Mouse (Mus musculus): ENCODE measurements around the gene Ddias.

Gene Ddias

DNA sequence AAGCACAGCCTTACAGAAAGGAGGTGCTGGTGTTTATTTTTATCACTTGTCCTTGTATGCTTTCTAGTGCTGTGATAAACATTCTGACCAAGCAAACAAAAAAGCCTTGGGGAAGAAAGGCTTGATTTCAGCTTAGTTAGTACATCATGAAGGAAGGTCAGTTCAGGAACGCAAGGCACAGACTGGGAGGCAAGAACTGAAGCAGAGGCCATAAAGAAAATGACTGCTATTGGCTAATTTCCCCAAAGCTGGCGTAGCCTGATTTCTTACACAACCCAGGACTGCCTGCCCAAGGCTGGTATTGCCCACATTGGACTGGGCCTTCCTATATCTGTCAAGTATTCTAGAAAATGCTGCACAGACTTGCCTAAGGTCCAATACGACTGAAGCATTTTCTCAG lies 25.8 kb downstream of the Ddias start:
- no peak for DNase-seq

DNA sequence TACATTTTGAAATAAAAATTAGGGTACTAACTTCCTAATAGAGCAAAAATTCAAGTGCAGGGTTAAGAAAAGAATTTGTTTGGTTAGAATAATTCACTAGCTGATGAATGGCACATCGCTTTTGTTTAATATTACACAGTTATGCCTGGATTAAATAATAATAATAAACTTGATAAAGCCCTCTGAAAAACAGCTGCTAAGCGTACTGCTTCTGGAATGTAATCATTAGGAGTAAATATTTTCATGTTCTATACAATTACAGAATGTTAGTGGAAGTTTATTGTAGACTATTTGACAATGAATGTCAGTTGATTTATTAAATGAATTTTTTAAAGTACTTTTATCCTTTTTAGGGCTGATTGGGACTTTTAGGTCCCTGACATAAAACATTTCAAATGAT lies 31.8 kb downstream of the Ddias start:
- DNase-seq = no peak

DNA sequence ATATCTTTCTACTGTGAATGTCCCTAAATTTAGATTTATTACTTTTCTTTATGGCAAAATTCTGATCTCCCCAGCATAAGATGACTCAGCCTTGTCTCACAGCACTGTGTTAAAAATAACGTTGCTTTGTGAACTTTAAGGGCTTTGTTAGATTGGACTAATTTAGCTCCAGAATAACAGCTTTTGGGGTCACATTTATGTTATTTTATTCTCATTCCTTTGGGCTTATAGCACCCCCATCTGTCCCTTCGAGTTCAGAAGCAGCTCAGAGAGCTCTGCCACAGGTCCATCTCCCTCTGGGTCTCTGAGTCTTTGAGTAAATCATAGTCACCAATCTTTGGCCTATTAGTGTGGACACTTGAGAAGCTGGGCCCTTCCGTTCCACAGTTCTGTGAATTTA lies 36.1 kb downstream of the Ddias start:
- DNase-seq = no peak

DNA sequence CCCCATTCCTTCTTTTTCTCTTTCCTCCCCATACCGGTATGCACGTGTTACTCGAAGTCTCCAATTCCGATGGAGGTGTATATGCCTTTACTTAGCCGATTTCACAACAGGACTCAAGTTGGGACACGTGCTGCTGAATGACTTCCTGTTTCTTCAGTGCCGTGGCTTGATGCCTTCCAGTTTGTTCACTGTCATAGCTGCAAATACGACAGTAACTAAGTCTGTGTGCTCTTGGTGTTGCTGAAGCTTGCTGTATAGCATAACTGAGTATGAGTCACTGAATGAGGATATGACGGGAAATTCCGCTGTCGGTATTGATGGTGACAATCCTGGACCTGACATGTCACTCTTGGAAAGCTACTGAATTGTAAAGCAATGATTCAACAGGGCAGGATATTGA lies 36.8 kb downstream of the Ddias start:
- no peak for DNase-seq

DNA sequence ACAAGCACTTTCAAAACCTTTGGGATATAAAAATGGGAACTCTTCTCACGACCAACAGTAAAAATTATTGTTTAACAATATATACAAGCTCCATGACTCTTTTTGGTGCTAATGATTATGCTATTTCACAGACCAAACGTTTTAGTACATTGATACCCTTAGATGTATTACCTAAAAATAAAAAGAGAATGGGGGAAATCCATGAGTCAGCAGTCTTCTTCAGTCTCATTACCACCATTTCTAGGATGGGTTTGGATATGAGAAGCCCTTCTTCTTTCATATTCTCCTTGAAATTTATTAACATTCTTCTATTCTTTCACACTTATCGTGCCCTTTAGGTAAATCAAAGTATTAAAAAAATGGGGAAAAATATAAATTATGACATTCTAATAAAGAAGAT lies 37.6 kb downstream of the Ddias start:
- no peak for DNase-seq

DNA sequence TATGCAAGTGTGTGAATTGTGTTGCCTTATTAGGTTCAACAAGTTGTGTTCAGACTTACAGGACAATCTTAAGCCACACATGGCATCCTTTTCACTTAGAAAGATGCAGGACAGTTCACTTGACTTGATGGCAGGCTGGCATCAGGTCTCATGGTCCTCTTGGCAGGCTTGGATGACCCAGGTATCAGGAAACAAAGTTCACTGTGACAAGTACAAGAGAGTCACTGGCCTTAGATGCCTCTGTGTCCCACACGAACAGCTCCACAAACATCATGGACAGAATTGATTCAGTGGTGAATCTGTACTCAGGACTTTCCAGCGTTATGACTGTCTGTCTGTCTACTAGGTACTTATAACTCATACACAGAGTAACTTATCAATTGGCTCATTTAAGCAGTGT lies 39.7 kb downstream of the Ddias start:
- no peak for DNase-seq

DNA sequence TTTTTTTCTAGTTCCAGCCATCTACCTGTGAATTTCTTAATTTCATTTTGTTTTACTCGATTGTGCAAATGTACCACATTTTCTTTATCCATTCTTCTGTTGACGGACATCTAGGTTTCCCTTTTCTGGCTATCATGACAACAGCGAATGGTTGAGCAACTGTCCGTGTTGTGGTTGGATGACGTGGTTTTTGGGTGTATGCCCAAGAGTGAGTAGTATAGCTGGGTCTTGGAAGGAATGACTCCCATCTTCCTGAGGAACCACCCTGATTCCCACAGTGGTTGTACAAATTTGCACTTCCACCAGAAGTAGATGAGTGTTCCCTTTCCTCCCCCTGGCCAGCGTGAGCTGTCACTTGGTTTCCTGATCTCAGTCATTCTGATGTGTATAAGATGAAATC lies 41.7 kb downstream of the Ddias start:
- DNase-seq = no peak

DNA sequence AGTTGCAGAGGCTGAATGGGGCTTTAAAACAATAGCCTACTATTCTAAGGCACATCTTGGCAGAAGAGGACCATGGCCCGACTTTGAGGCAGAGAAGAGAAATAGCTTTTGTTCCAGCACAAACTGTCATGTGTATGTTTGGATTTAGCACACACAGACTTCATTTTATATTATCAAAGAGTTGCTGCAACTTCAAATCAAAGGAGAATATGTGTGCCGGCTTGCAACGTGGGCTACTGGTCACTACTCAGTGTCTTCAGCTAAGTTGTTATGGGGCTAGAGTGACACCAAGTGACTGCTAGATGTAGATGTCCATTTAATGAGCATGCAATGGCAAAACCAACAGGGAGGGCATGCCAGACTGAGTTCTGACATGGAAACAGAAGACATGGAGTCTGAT lies 46.1 kb downstream of the Ddias start:
- no peak for DNase-seq

DNA sequence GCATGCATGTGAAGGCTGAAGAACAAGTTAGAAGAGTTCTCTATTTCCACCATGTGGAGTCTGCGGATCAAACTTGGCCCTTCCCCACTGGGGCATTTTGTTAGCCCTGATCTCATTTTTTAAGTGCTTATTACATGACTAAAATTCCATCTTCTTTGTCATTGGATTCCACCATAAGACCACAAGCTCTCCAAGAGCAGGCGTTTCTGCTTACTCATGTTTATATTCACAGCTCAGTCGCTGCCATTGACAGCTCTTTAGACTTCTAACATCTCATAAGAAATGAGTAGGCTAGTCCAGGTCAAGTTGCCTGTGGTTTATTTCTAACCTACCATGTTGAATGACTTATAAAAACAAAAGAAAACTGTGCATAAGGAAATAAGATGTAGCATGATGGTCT lies 47.8 kb downstream of the Ddias start:
- DNase-seq = no peak

DNA sequence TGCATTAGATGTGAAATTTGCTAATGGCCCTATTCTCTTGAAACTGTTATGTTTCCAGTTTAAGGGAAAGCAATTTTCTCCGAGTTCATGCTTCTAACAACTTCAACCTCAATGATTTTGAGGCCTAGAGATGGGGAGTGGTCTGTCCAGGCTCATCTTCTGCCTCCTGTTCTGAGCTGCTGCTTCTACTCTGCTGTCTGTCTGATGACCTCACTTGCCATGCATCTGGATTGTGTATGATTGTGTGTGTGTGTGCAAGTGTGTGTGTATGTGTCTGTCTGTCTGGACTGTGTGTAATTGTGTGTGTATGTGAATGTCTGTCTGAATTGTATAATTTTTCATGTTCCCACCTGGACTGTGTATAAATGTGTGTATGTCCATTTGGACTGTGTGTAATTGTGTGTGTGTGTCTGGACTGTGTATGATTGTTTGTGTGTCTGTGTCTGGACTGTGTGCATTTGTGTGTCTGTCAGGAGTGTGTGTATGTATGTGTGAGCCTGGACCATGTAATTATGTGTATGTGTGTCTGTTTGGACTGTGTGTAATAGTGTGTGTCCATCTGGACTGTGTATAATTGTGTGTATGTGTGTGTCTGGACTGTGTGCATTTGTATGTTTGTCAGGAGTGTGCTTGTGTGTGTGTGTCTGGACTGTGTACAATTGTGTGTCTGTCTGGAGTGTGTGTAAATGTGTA lies 51.5 kb downstream of the Ddias start:
- DNase-seq = no peak

DNA sequence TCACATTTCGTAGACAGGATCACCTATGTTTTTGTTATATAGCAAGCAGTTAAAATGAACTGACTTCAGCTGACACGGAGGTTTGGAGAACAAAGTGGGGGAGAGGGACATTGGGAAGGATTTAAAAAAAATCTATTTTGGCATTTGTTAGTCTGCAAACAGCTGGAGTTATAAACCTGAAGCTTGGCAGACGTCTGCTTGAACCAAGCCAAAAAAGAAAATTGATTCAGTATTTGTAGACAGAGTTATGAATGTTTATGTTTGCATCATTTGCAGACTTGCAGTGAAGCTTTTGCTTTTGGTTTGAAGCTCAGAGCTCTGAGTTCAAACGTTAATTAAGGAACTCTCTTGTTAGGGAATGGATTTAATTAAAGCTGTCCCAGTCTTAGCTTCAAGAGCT lies 52.2 kb downstream of the Ddias start:
- no peak for DNase-seq

DNA sequence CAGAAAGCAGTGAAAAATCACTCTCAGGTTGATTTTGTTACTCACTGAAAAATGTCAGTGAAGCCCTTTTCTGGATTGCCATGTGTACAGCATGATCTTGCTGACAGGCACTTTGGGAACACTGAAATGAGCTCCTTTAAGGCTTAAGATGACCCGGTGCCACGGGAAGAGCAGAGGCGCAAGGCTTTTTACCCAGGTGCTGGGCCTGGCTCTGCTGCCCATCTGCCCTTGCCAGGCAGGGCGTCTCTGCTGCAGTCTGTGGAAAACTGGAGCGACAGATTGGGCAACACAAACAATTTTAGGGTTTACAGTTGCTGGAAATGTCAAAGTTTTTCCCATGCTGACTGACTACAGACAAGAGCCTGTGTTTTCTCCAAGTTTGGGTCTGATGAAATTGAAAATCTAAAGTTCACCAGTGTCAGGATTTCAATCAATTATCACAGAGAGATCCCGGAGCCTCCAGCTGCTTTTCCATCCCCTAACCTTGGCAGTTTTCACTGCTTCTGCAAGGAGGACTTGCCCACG lies 53.0 kb downstream of the Ddias start:
- DNase-seq = no peak

DNA sequence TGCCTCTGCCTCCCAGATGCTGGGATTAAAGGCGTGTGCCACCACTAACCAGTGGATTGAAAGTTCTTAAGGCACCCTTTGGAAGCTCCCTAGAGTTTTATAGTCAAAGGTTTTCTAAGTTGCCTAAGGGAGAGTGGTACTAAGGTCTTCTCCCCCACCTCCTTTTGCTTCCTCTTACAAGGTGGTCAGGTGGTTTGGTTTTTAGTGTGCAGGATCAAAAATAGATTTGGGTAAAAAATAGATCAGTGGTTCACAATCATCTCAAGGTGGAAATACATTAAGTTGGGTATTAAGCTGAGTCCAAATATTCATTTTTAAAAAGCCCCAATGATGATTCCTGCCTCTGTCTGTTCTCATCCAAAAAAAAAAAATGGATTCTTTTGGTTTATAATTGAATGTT lies 53.6 kb downstream of the Ddias start:
- no peak for DNase-seq

DNA sequence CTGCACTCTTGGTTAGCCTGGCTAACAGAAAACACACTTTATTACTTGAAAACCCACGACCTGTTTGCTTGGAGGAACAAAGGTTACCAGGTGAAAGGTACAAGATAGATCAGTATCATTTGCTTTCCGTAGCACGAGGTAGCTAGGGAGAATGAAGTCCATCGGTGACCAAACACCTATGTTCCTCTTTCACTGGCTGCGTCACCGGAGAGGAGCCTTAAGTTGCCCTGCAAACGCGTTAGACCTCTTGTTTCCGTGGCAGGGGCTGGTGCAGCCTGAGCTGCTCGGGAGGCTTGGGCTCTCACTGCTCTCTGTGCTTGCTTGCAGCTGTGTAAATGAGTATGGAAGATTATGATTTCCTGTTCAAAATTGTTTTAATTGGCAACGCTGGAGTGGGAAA lies 54.4 kb downstream of the Ddias start:
- DNase-seq = no peak

DNA sequence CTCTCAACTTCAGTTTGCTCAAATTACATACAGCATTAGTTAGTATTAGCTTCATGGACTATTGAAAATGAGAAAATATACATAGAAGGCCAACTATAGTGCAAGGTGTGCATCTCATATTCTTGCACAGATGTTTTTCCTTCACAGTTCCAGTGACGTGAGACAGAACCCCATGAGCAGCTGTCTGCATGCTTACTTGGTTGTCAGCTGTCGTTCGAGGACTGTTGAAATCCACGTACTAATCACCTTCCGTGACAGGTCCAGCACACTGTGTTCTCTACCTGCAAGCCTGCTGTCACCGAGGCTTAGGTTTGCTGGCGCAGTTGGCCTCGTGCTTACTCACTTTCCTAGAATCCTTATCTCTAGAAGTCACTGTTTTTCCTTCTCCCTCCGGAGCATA lies 56.2 kb downstream of the Ddias start:
- DNase-seq = no peak

DNA sequence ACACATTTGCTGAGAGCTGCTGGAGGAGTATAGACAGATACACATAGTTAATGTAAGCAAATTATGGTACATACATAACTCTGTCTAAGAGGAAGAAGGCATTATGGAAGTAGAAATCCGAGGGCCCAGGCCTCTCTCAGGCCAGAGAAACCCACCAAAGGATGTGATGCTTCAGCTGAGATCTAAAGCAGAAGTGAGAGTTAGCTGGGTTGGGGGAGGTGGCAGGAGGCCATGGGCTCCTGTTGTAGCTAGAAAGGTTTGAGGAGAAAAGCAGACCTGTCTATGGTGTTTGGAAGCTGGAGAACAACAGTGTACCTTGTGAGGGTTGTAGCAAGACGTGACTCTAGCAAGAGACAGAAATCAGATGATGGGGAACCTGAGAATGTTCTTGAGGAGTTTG lies 56.8 kb downstream of the Ddias start:
- no peak for DNase-seq

DNA sequence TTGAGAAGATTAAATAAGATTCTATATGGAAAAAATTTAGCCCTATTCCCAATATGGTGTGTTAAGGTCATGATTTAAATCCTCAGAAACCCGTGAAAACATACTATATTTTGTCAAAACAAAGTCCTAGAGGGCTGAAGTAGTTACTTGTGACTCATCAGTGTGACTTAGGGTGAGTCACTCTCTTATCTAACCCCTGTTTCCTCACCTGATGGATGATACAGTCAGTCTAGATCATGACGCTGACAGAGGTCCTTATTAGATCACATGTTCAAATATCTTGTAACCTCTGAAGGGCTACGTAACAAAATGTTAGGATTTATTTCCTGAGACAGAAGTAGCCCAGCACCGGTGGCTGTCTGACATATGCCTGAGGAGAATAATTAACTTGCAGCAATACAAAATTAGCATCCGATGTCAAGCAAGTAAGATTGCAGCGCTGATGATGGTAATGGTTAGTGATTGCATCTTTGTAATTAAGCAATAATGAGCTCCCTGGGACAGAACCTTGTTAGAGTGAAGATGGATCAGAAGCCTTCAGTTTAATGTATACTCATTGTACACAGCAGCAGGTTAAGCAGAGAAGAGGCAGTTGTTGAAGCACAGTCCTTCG lies 62.3 kb downstream of the Ddias start:
- no peak for DNase-seq

Data from thymus, adult 18-20 months (tissue).